Mouse (Mus musculus): ENCODE measurements around the gene S100a1. TPM values are rescaled to one million over a fixed set of nuclear protein-coding genes. Genes with fewer than 3 reads are reported as not detected.
A peak's percentile ranks its signal among the peaks of the same experiment; 100 is the strongest.

Gene S100a1
- polyA plus RNA-seq, 1 experiment from 2014 or later = 11.2 TPM

DNA sequence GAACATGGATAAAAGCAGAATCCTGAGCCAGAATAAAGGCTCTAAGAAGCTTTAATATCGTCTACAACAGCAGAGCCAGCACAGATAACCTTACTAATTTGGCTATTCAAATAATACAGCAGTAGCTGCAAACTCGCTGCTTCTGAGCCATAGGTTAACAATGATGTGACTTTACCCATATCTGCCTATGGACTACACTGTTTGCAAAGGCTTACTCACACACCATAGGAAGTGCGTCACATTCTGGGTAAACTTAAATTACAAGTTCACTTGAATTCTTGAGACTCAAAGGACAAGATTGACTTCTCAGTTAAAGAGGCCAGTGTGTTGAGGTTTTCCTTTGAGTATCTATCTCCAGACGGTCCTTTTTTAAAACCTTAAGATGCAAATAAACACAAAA lies 10.7 kb downstream of the S100a1 start:
- Histone ChIP-seq H3K9me3 (ENCODE audit: control insufficient read depth, low read length) (no peaks in the 10 kb centered on the region), H3K4me3 (replicated peaks; ENCODE audit: low read length) (no peak overlapping the region), H3K36me3 (ENCODE audit: control insufficient read depth, insufficient read depth) (peaks cover 52% of the 10 kb centered on the region), H3K9ac (replicated peaks; ENCODE audit: low read depth, low read length) (no peak overlapping the region), H3K27ac (ENCODE audit: low read length) (no peak overlapping the region), H3K27me3 (replicated peaks; ENCODE audit: control insufficient read depth, insufficient read depth, low read length) (no peaks in the 10 kb centered on the region), H3K4me1 (replicated peaks; ENCODE audit: control insufficient read depth, insufficient read depth, low read length) (peaks cover 15% of the 10 kb centered on the region), H3K4me2 (ENCODE audit: low read length) (no peak overlapping the region)
- no peak for ATAC-seq
- 76% methylated on average over 4 of the region's 4 CpGs for WGBS

DNA sequence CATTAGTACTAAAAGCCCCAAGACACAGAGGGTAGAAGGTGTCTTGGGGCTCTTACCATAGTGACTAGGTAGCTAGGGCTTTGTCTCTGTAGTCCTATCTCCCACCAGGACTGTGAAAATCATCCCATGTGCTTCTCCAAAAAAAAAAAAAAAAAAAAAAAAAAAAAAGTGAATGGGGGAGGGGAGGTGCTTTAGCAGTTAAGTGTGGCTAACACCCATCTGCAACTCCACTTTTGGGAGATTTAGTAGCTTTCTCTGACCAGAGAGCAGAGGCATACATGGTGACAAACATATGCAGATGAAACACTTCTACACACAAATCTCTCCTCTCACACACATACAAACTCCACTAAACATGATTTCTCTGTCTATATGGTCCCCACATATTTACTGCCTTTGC lies 16.6 kb downstream of the S100a1 start:
- no peak overlapping the region for H3K4me3 ChIP-seq (replicated peaks; ENCODE audit: low read length)
- no peaks in the 10 kb centered on the region for H3K27me3 ChIP-seq (replicated peaks; ENCODE audit: control insufficient read depth, insufficient read depth, low read length)
- H3K4me1 ChIP-seq (replicated peaks; ENCODE audit: control insufficient read depth, insufficient read depth, low read length) = no peaks in the 10 kb centered on the region
- H3K27ac ChIP-seq (ENCODE audit: low read length) = no peak overlapping the region
- no peak overlapping the region for H3K9ac ChIP-seq (replicated peaks; ENCODE audit: low read depth, low read length)
- peaks cover 36% of the 10 kb centered on the region for H3K36me3 ChIP-seq (ENCODE audit: control insufficient read depth, insufficient read depth)
- no peaks in the 10 kb centered on the region for H3K9me3 ChIP-seq (ENCODE audit: control insufficient read depth, low read length)
- H3K4me2 ChIP-seq (ENCODE audit: low read length) = no peak overlapping the region
- ATAC-seq = no peak

DNA sequence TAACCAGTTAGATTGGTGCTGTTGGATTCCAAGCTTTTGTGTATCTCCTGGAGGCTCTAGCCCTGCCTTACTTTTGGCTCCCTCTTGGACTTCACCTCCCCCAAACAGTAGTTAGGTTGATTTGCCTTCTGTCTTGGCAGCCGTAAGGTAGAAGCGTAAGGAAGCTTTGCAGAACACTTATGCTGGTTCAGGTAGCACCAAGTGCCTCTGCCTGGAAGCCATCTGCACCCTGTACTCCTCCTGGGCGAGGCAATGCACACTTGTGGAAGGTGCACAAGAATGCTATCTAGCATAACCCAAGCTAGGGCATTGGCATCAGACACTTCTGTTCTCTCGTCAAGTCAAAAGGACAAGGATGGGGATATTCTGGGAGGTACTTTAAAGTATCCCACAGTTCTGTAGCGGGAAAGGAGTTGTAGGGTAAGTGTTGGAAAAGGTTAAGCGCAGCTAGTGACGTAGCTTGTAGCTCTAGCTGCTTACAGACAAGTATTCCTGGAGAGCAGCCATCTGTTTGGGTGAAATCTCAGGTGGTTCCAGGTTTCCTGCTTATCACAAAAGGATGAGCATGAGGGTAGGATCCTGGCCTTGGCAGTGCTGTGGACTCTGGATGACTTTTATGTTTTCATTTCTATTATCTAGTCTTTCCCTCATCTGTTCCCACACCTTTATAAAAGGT lies 18.2 kb downstream of the S100a1 start:
- no peak overlapping the region for H3K4me2 ChIP-seq (ENCODE audit: low read length)
- no peaks in the 10 kb centered on the region for H3K27me3 ChIP-seq (replicated peaks; ENCODE audit: control insufficient read depth, insufficient read depth, low read length)
- no peaks in the 10 kb centered on the region for H3K4me1 ChIP-seq (replicated peaks; ENCODE audit: control insufficient read depth, insufficient read depth, low read length)
- ATAC-seq = no peak
- H3K4me3 ChIP-seq (replicated peaks; ENCODE audit: low read length) = no peak overlapping the region
- no peak overlapping the region for H3K9ac ChIP-seq (replicated peaks; ENCODE audit: low read depth, low read length)
- H3K27ac ChIP-seq (ENCODE audit: low read length) = no peak overlapping the region
- H3K36me3 ChIP-seq (ENCODE audit: control insufficient read depth, insufficient read depth) = peaks cover 23% of the 10 kb centered on the region
- no peaks in the 10 kb centered on the region for H3K9me3 ChIP-seq (ENCODE audit: control insufficient read depth, low read length)
- 95% methylated on average over 7 of the region's 7 CpGs for WGBS

- Histone ChIP-seq H3K36me3 (ENCODE audit: control insufficient read depth, insufficient read depth) (peaks cover 19% of the 10 kb centered on the region), H3K4me3 (replicated peaks; ENCODE audit: low read length) (no peak overlapping the region), H3K9me3 (ENCODE audit: control insufficient read depth, low read length) (no peaks in the 10 kb centered on the region), H3K4me2 (ENCODE audit: low read length) (no peak overlapping the region), H3K9ac (replicated peaks; ENCODE audit: low read depth, low read length) (no peak overlapping the region), H3K27me3 (replicated peaks; ENCODE audit: control insufficient read depth, insufficient read depth, low read length) (no peaks in the 10 kb centered on the region), H3K27ac (ENCODE audit: low read length) (no peak overlapping the region), H3K4me1 (replicated peaks; ENCODE audit: control insufficient read depth, insufficient read depth, low read length) (peaks cover 7% of the 10 kb centered on the region)
- WGBS = 58% methylated on average over 4 of the region's 4 CpGs
- ATAC-seq = no peak
Measured at GRCm38 (mm10) chr3:90493831-90494540, 20.2 kb downstream of the S100a1 start.

DNA sequence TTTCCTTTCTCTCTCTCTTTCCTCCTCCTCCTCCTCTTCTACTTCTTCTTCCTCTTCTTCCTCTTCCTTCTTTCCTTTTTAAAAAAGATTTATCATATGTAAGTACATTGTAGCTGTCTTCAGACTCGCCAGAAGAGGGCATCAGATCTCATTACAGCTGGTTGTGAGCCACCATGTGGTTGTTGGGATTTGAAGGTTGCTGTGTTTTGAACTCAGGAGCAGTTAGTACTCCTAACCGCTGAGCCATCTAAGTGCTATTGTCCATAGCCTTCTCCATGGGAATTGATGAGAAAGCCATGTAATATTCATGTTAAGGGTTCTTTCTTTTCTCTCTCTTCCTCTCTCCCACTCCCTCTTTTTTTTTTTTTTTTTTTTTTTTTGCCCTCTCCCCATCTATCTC lies 22.8 kb downstream of the S100a1 start:
- H3K36me3 ChIP-seq (ENCODE audit: control insufficient read depth, insufficient read depth) = peaks cover 17% of the 10 kb centered on the region
- WGBS = 41% methylated on average over 2 of the region's 2 CpGs
- no peak for ATAC-seq

GRCm38 (mm10) chr3:90490696-90491256 lies 23.4 kb downstream of the S100a1 start, which contains the start of gene Snapin:
TSS of gene Snapin (minus strand) at chr3:90491033.
- H3K9ac ChIP-seq (replicated peaks; ENCODE audit: low read depth, low read length) = peak within 1 kb of the TSS; percentile 81
- H3K27ac ChIP-seq (ENCODE audit: low read length) = peak within 1 kb of the TSS; percentile 70; the same call in 1 of the 2 replicates
- peak within 1 kb of the TSS; percentile 90 for H3K4me3 ChIP-seq (replicated peaks; ENCODE audit: low read length)
- ATAC-seq = peak; percentile 98
- peaks cover 7% of the 10 kb centered on the region for H3K4me1 ChIP-seq (replicated peaks; ENCODE audit: control insufficient read depth, insufficient read depth, low read length)
- no peaks in the 10 kb centered on the region for H3K9me3 ChIP-seq (ENCODE audit: control insufficient read depth, low read length)
- peak within 1 kb of the TSS; percentile 52 for H3K4me2 ChIP-seq (ENCODE audit: low read length)
- no peaks in the 10 kb centered on the region for H3K27me3 ChIP-seq (replicated peaks; ENCODE audit: control insufficient read depth, insufficient read depth, low read length)
- WGBS = under 1% methylated on average over 37 of the region's 37 CpGs
- peaks cover 19% of the 10 kb centered on the region for H3K36me3 ChIP-seq (ENCODE audit: control insufficient read depth, insufficient read depth)

More for the DNA sequence above, 22.8 kb downstream of the S100a1 start:
- no peak overlapping the region for H3K4me2 ChIP-seq (ENCODE audit: low read length)
- no peak overlapping the region for H3K27ac ChIP-seq (ENCODE audit: low read length)
- H3K4me3 ChIP-seq (replicated peaks; ENCODE audit: low read length) = no peak overlapping the region
- peaks cover 7% of the 10 kb centered on the region for H3K4me1 ChIP-seq (replicated peaks; ENCODE audit: control insufficient read depth, insufficient read depth, low read length)
- no peak overlapping the region for H3K9ac ChIP-seq (replicated peaks; ENCODE audit: low read depth, low read length)
- no peaks in the 10 kb centered on the region for H3K9me3 ChIP-seq (ENCODE audit: control insufficient read depth, low read length)
- no peaks in the 10 kb centered on the region for H3K27me3 ChIP-seq (replicated peaks; ENCODE audit: control insufficient read depth, insufficient read depth, low read length)

- H3K4me3 ChIP-seq (replicated peaks; ENCODE audit: low read length) = no peak overlapping the region
- peaks cover 32% of the 10 kb centered on the region for H3K36me3 ChIP-seq (ENCODE audit: control insufficient read depth, insufficient read depth)
- H3K27me3 ChIP-seq (replicated peaks; ENCODE audit: control insufficient read depth, insufficient read depth, low read length) = no peaks in the 10 kb centered on the region
- no peaks in the 10 kb centered on the region for H3K9me3 ChIP-seq (ENCODE audit: control insufficient read depth, low read length)
- WGBS = 91% methylated on average over 6 of the region's 6 CpGs
- no peak overlapping the region for H3K4me2 ChIP-seq (ENCODE audit: low read length)
- no peak for ATAC-seq
- peaks cover 7% of the 10 kb centered on the region for H3K4me1 ChIP-seq (replicated peaks; ENCODE audit: control insufficient read depth, insufficient read depth, low read length)
- H3K27ac ChIP-seq (ENCODE audit: low read length) = no peak overlapping the region
- no peak overlapping the region for H3K9ac ChIP-seq (replicated peaks; ENCODE audit: low read depth, low read length)
Measured at GRCm38 (mm10) chr3:90488576-90488975, 25.6 kb downstream of the S100a1 start.

GRCm38 (mm10) chr3:90486998-90487397 lies 27.2 kb downstream of the S100a1 start:
- no peak overlapping the region for H3K4me2 ChIP-seq (ENCODE audit: low read length)
- ATAC-seq = no peak
- H3K9ac ChIP-seq (replicated peaks; ENCODE audit: low read depth, low read length) = no peak overlapping the region
- no peak overlapping the region for H3K4me3 ChIP-seq (replicated peaks; ENCODE audit: low read length)
- H3K4me1 ChIP-seq (replicated peaks; ENCODE audit: control insufficient read depth, insufficient read depth, low read length) = peaks cover 7% of the 10 kb centered on the region
- peaks cover 41% of the 10 kb centered on the region for H3K36me3 ChIP-seq (ENCODE audit: control insufficient read depth, insufficient read depth)
- H3K9me3 ChIP-seq (ENCODE audit: control insufficient read depth, low read length) = no peaks in the 10 kb centered on the region
- H3K27ac ChIP-seq (ENCODE audit: low read length) = no peak overlapping the region
- H3K27me3 ChIP-seq (replicated peaks; ENCODE audit: control insufficient read depth, insufficient read depth, low read length) = no peaks in the 10 kb centered on the region
- 84% methylated on average over 5 of the region's 5 CpGs for WGBS

GRCm38 (mm10) chr3:90475831-90476611 lies 38.2 kb downstream of the S100a1 start, which contains the start of gene Ilf2:
TSS of gene Ilf2 (plus strand) at chr3:90476126.
- Histone ChIP-seq H3K36me3 (ENCODE audit: control insufficient read depth, insufficient read depth) (peaks cover 22% of the 10 kb centered on the region), H3K27me3 (replicated peaks; ENCODE audit: control insufficient read depth, insufficient read depth, low read length) (no peaks in the 10 kb centered on the region), H3K4me1 (replicated peaks; ENCODE audit: control insufficient read depth, insufficient read depth, low read length) (peaks cover 12% of the 10 kb centered on the region), H3K4me3 (replicated peaks; ENCODE audit: low read length) (peak within 1 kb of the TSS; percentile 94), H3K9me3 (ENCODE audit: control insufficient read depth, low read length) (no peaks in the 10 kb centered on the region), H3K9ac (replicated peaks; ENCODE audit: low read depth, low read length) (peak within 1 kb of the TSS; percentile 97), H3K4me2 (ENCODE audit: low read length) (peak within 1 kb of the TSS; percentile 82), H3K27ac (ENCODE audit: low read length) (peak within 1 kb of the TSS; percentile 97)
- WGBS = under 1% methylated on average over 45 of the region's 45 CpGs
- peak; percentile 99 for ATAC-seq
